Mouse (Mus musculus): ENCODE results near the gene Sox10. TPM values are rescaled to one million over a fixed set of nuclear protein-coding genes. Genes with fewer than 3 reads are reported as not detected.
A peak's percentile ranks its signal among the peaks of the same experiment; 100 is the strongest.

Sox10 gene
- polyA plus RNA-seq, 1 experiment from 2014 or later = not detected

GRCm38 (mm10) chr15:79109321-79109934 lies 55.6 kb downstream of the Sox10 start:
- no peak for DNase-seq (ENCODE audit: low read depth, low spot score)

DNA sequence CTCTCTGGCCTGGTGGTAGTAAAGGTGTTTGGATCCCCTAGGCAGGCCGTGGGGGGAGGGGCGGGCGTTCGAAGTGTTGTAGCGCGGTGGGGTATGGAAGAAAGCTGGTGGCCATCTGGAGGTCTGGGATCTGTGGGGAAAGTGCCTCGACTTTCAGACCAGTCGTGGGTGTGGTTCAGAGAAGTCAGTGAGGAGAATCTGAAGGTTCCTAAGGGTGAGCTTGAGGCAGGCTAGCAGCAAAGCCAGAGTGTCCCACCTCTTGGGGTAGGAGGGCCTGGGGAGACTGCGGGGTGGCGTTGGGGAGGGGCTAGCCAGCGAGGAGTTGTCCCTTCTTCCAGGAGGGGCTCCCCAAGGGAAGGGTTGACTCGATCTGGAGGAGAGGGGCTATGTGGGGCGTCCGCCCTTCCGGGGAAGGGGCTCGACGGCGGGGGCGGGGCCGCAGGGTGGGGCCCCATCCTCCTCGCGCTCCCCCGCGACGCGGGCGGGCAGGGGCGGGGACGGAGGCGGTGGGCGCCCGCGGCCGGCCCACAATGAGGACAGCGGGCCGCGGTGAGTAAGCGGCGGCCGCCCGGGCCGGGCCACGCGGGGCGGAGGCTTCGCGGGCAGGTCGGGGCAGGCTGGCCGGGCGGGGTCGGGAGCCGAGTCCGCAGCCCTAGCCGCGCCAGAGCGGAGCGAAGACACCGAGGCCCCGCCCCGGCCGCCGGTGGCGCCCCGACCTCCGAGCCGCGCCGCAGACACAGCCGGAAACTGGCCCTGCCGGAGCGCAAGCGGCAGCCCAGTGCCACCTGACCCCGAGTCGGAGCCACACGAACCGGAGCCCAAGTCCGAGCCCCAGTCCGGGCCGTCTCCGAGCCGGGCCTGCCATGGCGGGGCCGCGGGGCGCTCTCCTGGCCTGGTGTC lies 56.4 kb downstream of the Sox10 start, which contains the start of gene Micall1:
TSS of gene Micall1 (plus strand) at position 478 of the 900 bp plus-strand sequence.
- in situ Hi-C loops (cut with MboI; ENCODE audit: low pct_unique_long_range_greater_than_20kb) = no loop called here
- no peak for TF ChIP-seq CTCF (IDR thresholded peaks at IDR 0.05)
- CTCF ChIA-PET = interaction anchor here (1.4 to 1.5 kb wide), 2 partner anchors 18 to 37 kb away, joined by 4 to 5 read pairs; no protein-coding TSS in a partner anchor
- POLR2A ChIA-PET = interaction anchor here (0.6 to 3.4 kb wide), 5 partner anchors 9 to 23 kb away, joined by 4 to 10 read pairs (median 4); no protein-coding TSS in a partner anchor
- peak; percentile 42 for DNase-seq (ENCODE audit: low read depth, low spot score)
- peak; percentile 79 for ATAC-seq
- H3K27me3 ChIP-seq = no peaks in the 10 kb centered on the region

More at GRCm38 (mm10) chr15:79109321-79109934, 55.6 kb downstream of the Sox10 start:
- ChIA-PET CTCF (interaction anchor here (1.2 kb wide), 1 partner anchor 21 kb away, joined by 3 read pairs; no protein-coding TSS in a partner anchor), POLR2A (interaction anchor here (0.8 to 3.4 kb wide), 4 partner anchors 10 to 32 kb away, joined by 4 to 10 read pairs (median 4); partner anchors contain the start of gene 1700088E04Rik)
- TF ChIP-seq CTCF (IDR thresholded peaks at IDR 0.05) = no peak
- in situ Hi-C loops (cut with MboI; ENCODE audit: low pct_unique_long_range_greater_than_20kb) = no loop called here
- ATAC-seq = peak; percentile 16
- H3K27me3 ChIP-seq = no peaks in the 10 kb centered on the region

- ATAC-seq = peak; percentile 15
- no peak for TF ChIP-seq CTCF (IDR thresholded peaks at IDR 0.05)
- in situ Hi-C loops (cut with MboI; ENCODE audit: low pct_unique_long_range_greater_than_20kb) = no loop called here
- CTCF ChIA-PET = interaction anchor here (1.4 to 1.5 kb wide), 2 partner anchors 19 to 36 kb away, joined by 4 to 5 read pairs; no protein-coding TSS in a partner anchor
- POLR2A ChIA-PET = interaction anchor here (0.6 to 3.4 kb wide), 3 partner anchors 8 to 97 kb away, joined by 5 to 10 read pairs (median 7); no protein-coding TSS in a partner anchor
- H3K27me3 ChIP-seq = no peaks in the 10 kb centered on the region
- DNase-seq (ENCODE audit: low read depth, low spot score) = peak; percentile 54
Observed at GRCm38 (mm10) chr15:79107966-79108365, 57.1 kb downstream of the Sox10 start.

- CTCF ChIA-PET = no interaction called here
Observed at GRCm38 (mm10) chr15:79105804-79106203, 59.2 kb downstream of the Sox10 start.

More at GRCm38 (mm10) chr15:79105804-79106203, 59.2 kb downstream of the Sox10 start:
- H3K27me3 ChIP-seq = no peaks in the 10 kb centered on the region
- POLR2A ChIA-PET = no interaction called here
- ATAC-seq (no peak), DNase-seq (ENCODE audit: low read depth, low spot score) (no peak)
- in situ Hi-C loops (cut with MboI; ENCODE audit: low pct_unique_long_range_greater_than_20kb) = no loop called here
- TF ChIP-seq CTCF (IDR thresholded peaks at IDR 0.05) = no peak

Other genes starting within 250 kb of the Sox10 start
- 2,052 TPM for gene Lgals1, start 238.5 kb downstream of the Sox10 start, polyA plus RNA-seq (2021)
- gene Nol12, start 230.3 kb downstream of the Sox10 start, polyA plus RNA-seq (2021) = 46.7 TPM
- gene Triobp, start 217.5 kb downstream of the Sox10 start, polyA plus RNA-seq (2021) = 135 TPM
- gene H1f0, start 136.8 kb downstream of the Sox10 start, polyA plus RNA-seq (2021) = 95.5 TPM
- gene Galr3, start 123.4 kb downstream of the Sox10 start, polyA plus RNA-seq (2021) = 0.12 TPM
- 40.0 TPM for gene Ankrd54, start 102.3 kb downstream of the Sox10 start, polyA plus RNA-seq (2021)
- 220 TPM for gene Eif3l, start 90.1 kb downstream of the Sox10 start, polyA plus RNA-seq (2021)
- 43.0 TPM for gene Micall1, start 56.3 kb downstream of the Sox10 start, polyA plus RNA-seq (2021)
- gene Polr2f, start 24.2 kb downstream of the Sox10 start, polyA plus RNA-seq (2021) = 178 TPM
- gene 1700088E04Rik, start 24.0 kb downstream of the Sox10 start, polyA plus RNA-seq (2021) = 34.2 TPM
- 43.1 TPM for gene Pick1, start 63.9 kb upstream of the Sox10 start, polyA plus RNA-seq (2021)
- gene Gm49486, start 64.2 kb upstream of the Sox10 start, polyA plus RNA-seq (2021) = 3.5 TPM
- gene Slc16a8, start 89.5 kb upstream of the Sox10 start, polyA plus RNA-seq (2021) = 4.0 TPM
- 75.9 TPM for gene Baiap2l2, start 120.3 kb upstream of the Sox10 start, polyA plus RNA-seq (2021)
- gene Pla2g6, start 163.2 kb upstream of the Sox10 start, polyA plus RNA-seq (2021) = 32.8 TPM
- gene Maff, start 181.4 kb upstream of the Sox10 start, polyA plus RNA-seq (2021) = 47.8 TPM
- 129 TPM for gene Tmem184b, start 238.3 kb upstream of the Sox10 start, polyA plus RNA-seq (2021)